Mouse (Mus musculus) MEL (cell line): Measurements from ENCODE around the gene Vsx1. TPM values are rescaled to one million over a fixed set of nuclear protein-coding genes. Genes with fewer than 3 reads are reported as not detected.

Source experiments
- DNase-seq: peaks from one replicate; pipeline ENCODE4 v3.0.0; 2011; ENCODE audit warnings: low read depth, low spot score
- H3K27ac ChIP-seq: 2 replicates; pipeline ENCODE4 v1.5.1; 2012; ENCODE audit warnings: low read depth, mild to moderate bottlenecking, control low read depth, low read length, moderate library complexity; ENCODE audit not compliant: control insufficient read depth
- H3K27me3 ChIP-seq, 2 experiments: fragments of 150-350 bp in 1 of 2; sonication (generic) in 1 of 2; 2 replicates each; pipeline ENCODE4 v1.6.1; 2012; ENCODE audit warnings: low read length in 2 of 2, mild to moderate bottlenecking in 2 of 2, improper control_type of control experiment in 1 of 2, moderate library complexity in 1 of 2; ENCODE audit not compliant: insufficient read depth in 2 of 2, control insufficient read depth in 1 of 2
- H3K36me3 ChIP-seq, 2 experiments: 2 replicates each; pipeline ENCODE4 v1.6.1; 2012 to 2014; ENCODE audit warnings: low read length in 2 of 2, improper control_type of control experiment in 1 of 2, inconsistent platforms in 1 of 2, mild to moderate bottlenecking in 1 of 2; ENCODE audit not compliant: insufficient read depth in 2 of 2, control insufficient read depth in 1 of 2
- H3K4me1 ChIP-seq, 2 experiments: fragments of 150-350 bp in 1 of 2; sonication (generic) in 1 of 2; 2 replicates each; pipeline ENCODE4 v1.6.1; 2012; ENCODE audit warnings: low read length in 2 of 2, improper control_type of control experiment in 1 of 2, mild to moderate bottlenecking in 1 of 2; ENCODE audit not compliant: insufficient read depth in 2 of 2, control insufficient read depth in 1 of 2
- H3K4me3 ChIP-seq, 2 experiments: fragments of 150-350 bp in 1 of 2; sonication (generic) in 1 of 2; 2 replicates each; pipeline ENCODE4 v1.5.1; 2012; ENCODE audit warnings: low read depth in 2 of 2, low read length in 2 of 2, mild to moderate bottlenecking in 2 of 2, moderate library complexity in 2 of 2, control low read depth in 1 of 2, improper control_type of control experiment in 1 of 2; ENCODE audit not compliant: control insufficient read depth in 1 of 2, insufficient read depth in 1 of 2
- H3K79me2 ChIP-seq: 2 replicates; pipeline ENCODE4 v1.6.1; 2012; ENCODE audit warnings: mild to moderate bottlenecking, low read length, moderate library complexity; ENCODE audit not compliant: control insufficient read depth, poor library complexity, insufficient read depth
- H3K9ac ChIP-seq: 2 replicates; pipeline ENCODE4 v1.6.1; 2012; ENCODE audit warnings: low read depth, mild to moderate bottlenecking, control low read depth, low read length, moderate library complexity; ENCODE audit not compliant: control insufficient read depth, poor library complexity, severe bottlenecking
- H3K9me3 ChIP-seq: fragments of 150-350 bp; sonication (generic); replicated peaks from 2 replicates; pipeline ENCODE4 v1.6.1; 2012; ENCODE audit warnings: mild to moderate bottlenecking, low read length, improper control_type of control experiment, moderate library complexity; ENCODE audit not compliant: insufficient read depth
- BHLHE40 ChIP-seq: IDR thresholded peaks from 2 replicates; pipeline ENCODE4 v1.6.1; 2012; ENCODE audit warnings: low read depth, mild to moderate bottlenecking, inconsistent platforms, low read length, improper control_type of control experiment, borderline replicate concordance
- CHD2 ChIP-seq: IDR thresholded peaks from 2 replicates; pipeline ENCODE4 v1.6.1; 2011; ENCODE audit warnings: low read length, improper control_type of control experiment
- ELF1 ChIP-seq: IDR thresholded peaks from 2 replicates; pipeline ENCODE4 v1.6.1; 2014; ENCODE audit warnings: low read depth, mild to moderate bottlenecking, inconsistent platforms, low read length, improper control_type of control experiment, moderate library complexity
- ETS1 ChIP-seq: IDR thresholded peaks from 2 replicates; pipeline ENCODE4 v1.6.1; 2012; ENCODE audit warnings: low read depth, mild to moderate bottlenecking, inconsistent platforms, low read length, improper control_type of control experiment, moderate library complexity
- GABPA ChIP-seq: IDR thresholded peaks from 2 replicates; pipeline ENCODE4 v1.6.1; 2012; ENCODE audit warnings: low read depth, mild to moderate bottlenecking, inconsistent platforms, low read length, improper control_type of control experiment, moderate library complexity
- HCFC1 ChIP-seq: IDR thresholded peaks from 2 replicates; pipeline ENCODE4 v1.6.1; 2012; ENCODE audit warnings: low read depth, mild to moderate bottlenecking, inconsistent platforms, low read length, improper control_type of control experiment, moderate library complexity
- JUND ChIP-seq: IDR thresholded peaks from 2 replicates; pipeline ENCODE4 v1.6.1; 2011; ENCODE audit warnings: low read depth, mild to moderate bottlenecking, improper control_type of control experiment, low read length
- KAT2A ChIP-seq: conservative IDR thresholded peaks from 2 replicates; pipeline ENCODE4 v1.6.1; 2012; ENCODE audit warnings: low read depth, low read length, improper control_type of control experiment, inconsistent platforms
- MAFK ChIP-seq: IDR thresholded peaks from 2 replicates; pipeline ENCODE4 v1.6.1; 2011; ENCODE audit warnings: low read depth, mild to moderate bottlenecking, low read length, improper control_type of control experiment, borderline replicate concordance
- MXI1 ChIP-seq: IDR thresholded peaks from 2 replicates; pipeline ENCODE4 v1.6.1; 2011; ENCODE audit warnings: mild to moderate bottlenecking, low read depth, low read length, improper control_type of control experiment
- MYB ChIP-seq: IDR thresholded peaks from 2 replicates; pipeline ENCODE4 v1.6.1; 2011; ENCODE audit warnings: mild to moderate bottlenecking, low read depth, low read length, improper control_type of control experiment
- MYC ChIP-seq: IDR thresholded peaks from 2 replicates; pipeline ENCODE4 v1.6.1; 2011; ENCODE audit warnings: low read depth, mild to moderate bottlenecking, low read length, improper control_type of control experiment, moderate library complexity
- NELFE ChIP-seq: IDR thresholded peaks from 2 replicates; pipeline ENCODE4 v1.6.1; 2011; ENCODE audit warnings: low read depth, low read length, improper control_type of control experiment
- POLR2A ChIP-seq, 2 experiments: IDR thresholded peaks; 2 replicates each; pipeline ENCODE4 v1.6.1; 2011 to 2012; ENCODE audit warnings: low read length in 2 of 2, mild to moderate bottlenecking in 2 of 2, control low read depth in 1 of 2, improper control_type of control experiment in 1 of 2, low read depth in 1 of 2, moderate library complexity in 1 of 2; ENCODE audit not compliant: control insufficient read depth in 1 of 2, insufficient read depth in 1 of 2, poor library complexity in 1 of 2
- SIN3A ChIP-seq: IDR thresholded peaks from 2 replicates; pipeline ENCODE4 v1.6.1; 2012; ENCODE audit warnings: low read length, improper control_type of control experiment, inconsistent platforms
- SMC3 ChIP-seq: IDR thresholded peaks from 2 replicates; pipeline ENCODE4 v1.6.1; 2011; ENCODE audit warnings: low read depth, low read length, improper control_type of control experiment
- TAL1 ChIP-seq: IDR thresholded peaks from 2 replicates; pipeline ENCODE4 v1.6.1; 2012; ENCODE audit warnings: mild to moderate bottlenecking, inconsistent platforms, low read length, moderate library complexity, mixed read lengths
- UBTF ChIP-seq: IDR thresholded peaks from 2 replicates; pipeline ENCODE4 v1.6.1; 2012; ENCODE audit warnings: low read depth, mild to moderate bottlenecking, inconsistent platforms, low read length, improper control_type of control experiment, moderate library complexity, borderline replicate concordance; ENCODE audit not compliant: insufficient read depth
- USF1 ChIP-seq: IDR thresholded peaks from 2 replicates; pipeline ENCODE4 v1.6.1; 2014; ENCODE audit warnings: low read depth, mild to moderate bottlenecking, inconsistent platforms, low read length, improper control_type of control experiment, moderate library complexity
- ZC3H11A ChIP-seq: IDR thresholded peaks from 2 replicates; pipeline ENCODE4 v1.6.1; 2012; ENCODE audit warnings: low read depth, mild to moderate bottlenecking, inconsistent platforms, low read length, improper control_type of control experiment
- polyA plus RNA-seq, 2 experiments: library from polyadenylated mRNA; stranded (reverse) in 1 of 2; unstranded in 1 of 2; fragments of >175 nt in 1 of 2; fragments of >200 nt in 1 of 2; gene quantifications; 2 replicates each; pipeline versions ENCODE4 v1.2.1 to v1.2.4; 2012; ENCODE audit warnings: low replicate concordance in 2 of 2, low read depth in 1 of 2; ENCODE audit not compliant: insufficient read length in 2 of 2, insufficient read depth in 1 of 2, missing spikeins in 1 of 2
- total RNA-seq: library from RNA; depleted of rRNA; stranded (reverse); fragments of 300-350 nt; gene quantifications from 2 replicates; pipeline ENCODE4 v1.2.3, GENCODE M21; 2012

The Vsx1 gene
- total and polyA plus RNA-seq, 3 experiments = not detected

GRCm38 (mm10) chr2:150645225-150645624 is 43.9 kb downstream of the Vsx1 start:
- no peaks in the 10 kb centered on the region for H3K36me3 ChIP-seq
- TF ChIP-seq POLR2A (IDR thresholded peaks at IDR 0.05; ENCODE audit: control insufficient read depth in 1 of 2, insufficient read depth in 1 of 2, low read depth in 1 of 2, low read length in 2 of 2, poor library complexity in 1 of 2) (no peak), UBTF (no peak), MYB (no peak), SIN3A (no peak), SMC3 (no peak), MAFK (no peak), JUND (no peak), TAL1 (no peak), BHLHE40 (no peak), HCFC1 (no peak), MYC (no peak), GABPA (no peak), NELFE (no peak), KAT2A (no peak), MXI1 (no peak), ETS1 (no peak), ZC3H11A (no peak), USF1 (no peak), CHD2 (no peak)
- no peak for DNase-seq

GRCm38 (mm10) chr2:150643726-150644415 is 45.3 kb downstream of the Vsx1 start:
- no peak overlapping the region for H3K9ac ChIP-seq
- H3K36me3 ChIP-seq = no peaks in the 10 kb centered on the region
- no peak for DNase-seq
- H3K27ac ChIP-seq = no peak overlapping the region
- no peak for TF ChIP-seq SIN3A
- no peak for TF ChIP-seq MXI1
- no peak for TF ChIP-seq ELF1
- TF ChIP-seq TAL1 = no peak
- H3K9me3 ChIP-seq = no peaks in the 10 kb centered on the region
- no peaks in the 10 kb centered on the region for H3K79me2 ChIP-seq
- no peaks in the 10 kb centered on the region for H3K27me3 ChIP-seq
- H3K4me1 ChIP-seq = no peaks in the 10 kb centered on the region
- no peak overlapping the region for H3K4me3 ChIP-seq

More at GRCm38 (mm10) chr2:150645225-150645624, 43.9 kb downstream of the Vsx1 start:
- Histone ChIP-seq H3K27me3 (no peaks in the 10 kb centered on the region), H3K79me2 (no peaks in the 10 kb centered on the region), H3K9ac (no peak overlapping the region), H3K4me1 (no peaks in the 10 kb centered on the region), H3K27ac (no peak overlapping the region), H3K4me3 (no peak overlapping the region), H3K9me3 (no peaks in the 10 kb centered on the region)
